Mouse (Mus musculus) hematopoietic stem cell, adult 5-6 weeks (primary cell): ENCODE results near the gene Ptgir. TPM values are rescaled to one million over a fixed set of nuclear protein-coding genes. Genes with fewer than 3 reads are reported as not detected.

Experiments
- ATAC-seq, 2 experiments: fragments of 125-278 bp in 1 of 2; replicated peaks in 1 of 2; 2 replicates each; pipeline ENCODE4 v1.8.0; 2016 to 2017; ENCODE audit warnings: inconsistent platforms in 2 of 2, mild to moderate bottlenecking in 2 of 2, moderate number of reproducible peaks in 2 of 2, low read depth in 1 of 2, moderate TSS enrichment in 1 of 2; ENCODE audit not compliant: low FRiP score in 2 of 2, poor library complexity in 2 of 2, severe bottlenecking in 2 of 2, insufficient read depth in 1 of 2, low TSS enrichment in 1 of 2
- total RNA-seq: library from RNA; stranded (forward); fragments of 172-1452, 232-1000 nt; gene quantifications from 2 replicates; pipeline ENCODE4 v1.2.3, GENCODE M21; 2017

The Ptgir gene
- total RNA-seq, 1 experiment from 2014 or later = 1.3 TPM

GRCm38 (mm10) chr7:16923283-16924036, 17.2 kb downstream of the Ptgir start:
- ATAC-seq = no peak; a peak in 1 of 4 replicates

- peak; percentile 86 to 92 for ATAC-seq
Measured at GRCm38 (mm10) chr7:16924037-16924834, 17.9 kb downstream of the Ptgir start, which contains the start of gene Calm3. Calm3 (minus strand) TSS chr7:16924114.

GRCm38 (mm10) chr7:16928341-16928740, 22.1 kb downstream of the Ptgir start:
- ATAC-seq = no peak

- peak; percentile 63 to 74; a peak in 3 of 4 replicates for ATAC-seq
Measured at GRCm38 (mm10) chr7:16930850-16931249, 24.6 kb downstream of the Ptgir start.

DNA sequence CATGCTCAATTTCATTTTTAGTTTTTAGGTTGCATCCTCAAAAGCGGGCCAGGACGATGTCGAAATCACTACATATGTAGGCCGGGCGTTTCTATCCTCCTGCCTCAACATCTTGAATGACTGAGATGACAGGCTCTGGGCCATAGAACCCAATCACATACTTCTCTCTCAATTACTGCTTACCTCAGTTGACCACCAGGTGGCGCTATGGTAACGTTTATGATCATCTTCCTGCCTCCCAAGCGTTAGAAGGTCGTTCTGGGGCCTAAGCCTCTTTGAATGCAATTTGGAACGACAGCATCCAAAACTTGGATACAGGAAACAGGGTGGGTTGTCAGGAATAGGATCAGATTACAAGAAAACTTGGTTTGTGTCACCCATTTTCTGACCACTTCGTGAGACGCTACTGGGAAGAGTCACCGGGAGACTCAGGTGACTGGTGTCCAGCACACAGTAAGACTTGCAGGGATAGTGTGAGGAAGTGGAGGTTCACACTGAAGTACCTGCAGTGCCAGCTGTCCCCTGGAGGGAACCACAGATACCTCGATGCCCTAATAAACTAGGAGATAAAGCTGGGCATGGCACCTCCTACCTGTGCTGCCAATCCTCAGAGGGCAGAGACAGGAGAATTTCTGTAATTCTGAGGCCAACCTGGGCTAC, 25.8 kb downstream of the Ptgir start:
- peak; percentile 78 to 80 for ATAC-seq

DNA sequence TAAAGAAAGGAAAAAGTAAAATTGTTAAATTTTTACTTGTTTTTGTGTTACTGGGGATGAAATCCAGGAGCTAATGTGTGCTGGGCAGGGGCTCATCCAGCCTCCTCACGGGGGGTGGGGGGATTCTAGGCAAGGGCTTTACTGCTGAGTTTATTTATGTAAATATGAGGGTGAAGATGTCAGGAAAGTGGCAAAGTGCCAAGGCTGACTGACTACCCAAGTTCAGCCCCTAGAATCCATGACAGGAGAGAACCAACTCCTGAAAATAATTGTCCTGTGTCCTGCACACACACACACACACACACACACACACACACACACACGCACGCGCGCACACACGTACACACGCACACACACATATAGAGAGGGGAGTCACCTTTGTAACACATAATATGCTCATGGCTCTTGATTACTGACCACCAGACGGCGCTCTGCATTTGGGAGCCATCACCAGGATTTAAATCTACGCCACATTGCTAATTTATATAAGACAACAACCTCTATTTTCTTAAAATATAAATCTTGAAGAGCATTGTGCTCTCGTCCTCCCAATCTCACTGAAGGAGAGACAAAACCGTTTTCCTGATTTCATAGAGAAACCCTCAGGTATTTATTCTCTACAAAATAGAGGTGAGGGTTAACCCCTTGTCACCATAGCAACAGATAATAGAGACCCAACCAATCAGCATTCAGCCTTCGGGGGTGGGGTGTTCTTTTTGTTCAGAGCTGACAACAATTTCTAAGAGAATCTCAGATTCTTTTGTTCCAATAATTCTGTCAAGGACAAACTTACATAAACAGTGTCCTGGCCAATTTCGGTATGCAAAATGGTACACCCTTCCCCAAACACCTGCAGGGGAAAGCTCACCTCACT, 26.7 kb downstream of the Ptgir start:
- no peak for ATAC-seq

- no peak for ATAC-seq
Measured at GRCm38 (mm10) chr7:16937312-16937711, 31.0 kb downstream of the Ptgir start.

DNA sequence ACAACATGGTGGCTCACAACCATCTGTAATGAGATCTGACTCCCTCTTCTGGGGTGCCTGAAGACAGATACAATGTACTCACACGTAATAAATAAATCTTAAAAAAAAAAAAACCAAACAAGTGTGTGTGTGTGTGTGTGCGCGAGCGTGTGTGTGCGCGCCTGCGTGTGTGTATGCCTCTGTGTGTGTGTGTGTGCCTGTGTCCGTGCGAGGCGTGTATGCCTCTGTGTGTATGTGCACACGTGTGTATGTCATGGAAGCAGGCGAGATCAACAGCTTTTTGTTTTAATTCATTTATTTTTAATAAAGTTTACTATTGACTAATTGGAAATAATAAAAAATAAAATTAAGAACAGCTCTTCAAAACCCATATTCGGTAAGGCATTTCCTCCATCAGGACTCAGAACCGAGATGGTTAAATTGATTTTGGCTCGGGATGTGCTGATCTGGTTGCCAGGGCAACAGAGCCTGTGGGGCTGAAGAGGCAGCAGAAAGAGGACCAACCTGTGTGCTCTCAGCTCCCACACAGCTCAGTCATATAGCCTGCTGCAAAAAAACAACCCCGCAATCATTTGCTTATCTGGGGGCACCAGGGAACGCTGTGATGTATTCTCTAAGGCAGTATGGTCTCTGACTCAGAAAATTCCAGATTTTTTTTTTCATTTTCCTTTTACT, 32.0 kb downstream of the Ptgir start:
- no peak for ATAC-seq

- ATAC-seq = no peak
Measured at GRCm38 (mm10) chr7:16940292-16940691, 34.0 kb downstream of the Ptgir start.

- no peak for ATAC-seq
Measured at GRCm38 (mm10) chr7:16942861-16943260, 36.6 kb downstream of the Ptgir start.

- peak; percentile 77 for ATAC-seq
Measured at GRCm38 (mm10) chr7:16944061-16944807, 37.9 kb downstream of the Ptgir start, which contains the start of gene Pnmal2. Pnmal2 (plus strand) TSS chr7:16944682.

DNA sequence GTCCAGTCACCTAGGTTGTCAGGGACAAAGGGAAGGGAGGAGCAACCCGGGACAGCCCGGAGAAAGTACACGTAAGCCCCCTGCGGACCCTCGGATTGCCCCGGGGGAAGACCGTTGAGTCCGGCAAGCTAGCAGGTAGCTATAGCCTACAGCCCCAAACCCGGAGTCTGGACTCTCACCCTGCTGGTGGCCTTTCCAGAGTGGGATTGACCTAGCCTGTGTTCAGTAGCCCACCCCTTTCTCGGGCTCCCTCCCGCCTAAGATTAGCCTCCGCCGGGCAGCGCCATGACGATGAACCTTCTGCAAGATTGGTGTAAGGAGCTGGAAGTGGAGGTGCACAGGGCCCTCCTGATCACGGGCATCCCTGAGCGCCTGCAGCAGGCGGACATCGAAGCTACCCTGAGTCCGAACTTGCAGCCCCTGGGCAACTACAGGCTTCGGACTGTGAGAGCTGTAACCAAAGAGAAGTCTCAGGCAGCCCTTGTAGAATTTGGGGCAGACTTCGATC, 38.6 kb downstream of the Ptgir start:
- ATAC-seq = no peak

DNA sequence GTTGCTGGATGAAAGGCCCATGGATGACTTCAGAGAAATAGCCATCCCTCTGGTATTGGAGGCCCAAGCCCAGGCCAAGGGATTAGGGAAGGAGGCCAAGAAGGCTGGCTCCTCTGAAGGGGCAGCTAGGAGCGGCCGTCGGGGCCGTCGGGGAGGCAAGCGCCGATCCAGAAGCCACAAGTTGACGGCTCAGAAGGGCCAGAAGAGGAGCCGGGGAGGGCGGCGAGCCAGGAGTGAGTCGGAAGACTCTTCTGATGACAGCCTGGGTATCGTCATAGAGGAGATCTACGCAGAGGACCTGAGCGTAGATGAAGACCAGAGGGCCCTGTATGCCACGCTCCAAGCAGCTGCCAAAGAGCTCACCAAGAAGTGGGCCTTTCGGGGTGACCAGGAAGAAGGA, 39.1 kb downstream of the Ptgir start:
- no peak for ATAC-seq

DNA sequence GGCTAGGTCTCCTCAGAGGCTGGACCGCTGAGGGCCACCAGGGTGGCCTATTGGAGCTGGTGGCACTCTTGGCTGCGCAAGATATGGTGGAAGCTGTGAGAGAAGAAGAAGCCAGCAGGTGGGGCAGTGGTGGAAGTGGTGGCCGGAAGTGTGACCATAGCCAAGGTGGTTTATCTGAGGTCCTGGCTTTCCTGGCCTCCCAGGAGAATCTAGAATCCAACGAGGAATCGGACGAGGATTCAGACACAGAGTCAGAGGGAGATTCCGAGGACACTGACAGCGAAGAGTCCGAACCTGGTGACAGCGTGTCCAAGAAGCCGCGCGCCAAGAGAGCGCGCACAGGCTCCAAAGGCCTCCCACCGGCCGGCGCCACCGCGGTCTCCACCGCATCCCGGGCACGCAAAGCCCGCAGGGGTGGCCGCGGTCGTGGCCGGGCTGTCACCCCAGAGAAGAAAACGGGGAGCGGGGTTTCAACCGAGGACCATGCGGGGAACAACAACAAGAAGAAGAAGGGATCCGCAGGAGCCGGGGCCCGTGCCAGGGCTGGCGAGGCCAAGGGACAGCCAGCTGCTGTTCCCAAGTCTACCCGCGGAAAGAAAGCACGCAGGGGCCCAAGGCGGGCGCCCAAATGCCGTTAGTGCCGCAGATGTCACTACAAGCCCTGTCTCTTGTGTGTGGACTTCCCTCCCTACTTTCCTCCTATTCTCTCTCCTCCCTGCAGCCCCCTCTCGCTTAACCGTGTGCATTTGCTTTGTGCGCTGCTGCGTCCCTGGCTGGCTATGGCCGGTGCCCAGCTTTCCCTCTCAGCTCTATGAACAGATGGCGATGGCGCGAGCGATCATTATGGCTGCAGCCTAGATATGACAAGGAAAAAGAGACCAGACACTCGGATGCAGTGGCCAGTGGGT, 40.4 kb downstream of the Ptgir start:
- no peak for ATAC-seq

GRCm38 (mm10) chr7:16947349-16947895, 41.1 kb downstream of the Ptgir start:
- ATAC-seq = no peak
